Mouse (Mus musculus): Measurements from ENCODE around the gene Ppan. TPM values are rescaled to one million over a fixed set of nuclear protein-coding genes. Genes with fewer than 3 reads are reported as not detected.

The Ppan gene
- total RNA-seq, 2 experiments from 2014 or later = 22.8 to 25.7 TPM

DNA sequence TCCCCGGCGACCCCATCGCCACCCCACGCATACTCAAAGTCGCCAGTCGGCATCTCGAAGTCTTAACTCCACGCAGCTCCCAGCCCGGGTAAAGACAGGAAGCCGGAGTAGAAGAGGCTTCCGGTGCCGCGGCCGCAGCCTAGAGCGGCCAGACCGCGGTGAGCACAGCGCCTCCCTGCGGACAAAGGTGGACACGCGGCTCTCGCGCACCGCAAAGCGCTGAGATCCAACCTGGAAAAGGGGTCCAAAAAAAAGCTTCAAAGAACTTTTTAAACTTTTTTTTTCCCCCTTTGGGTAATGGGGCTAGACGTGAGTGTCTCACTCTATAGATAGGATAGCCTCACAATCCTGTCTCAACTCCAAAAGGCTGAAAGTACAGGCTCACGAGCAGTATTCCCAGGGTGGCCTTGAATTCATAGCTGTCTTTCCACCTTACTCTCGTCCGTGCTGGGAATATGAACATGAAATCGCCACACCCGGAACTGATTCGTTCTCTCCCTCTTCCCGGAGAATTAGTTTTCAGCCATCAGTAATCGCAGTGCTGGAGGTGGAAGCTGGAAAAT is 10.6 kb downstream of the Ppan start, which contains the start of gene Eif3g:
Gene Eif3g, minus strand, starts transcription at position 113 of the 563 bp plus-strand sequence.
- peak; percentile 79 to 91 for DNase-seq (ENCODE audit: low spot score in 2 of 2)
- intact Hi-C loops (cut with DNase I) = no loop called here

DNA sequence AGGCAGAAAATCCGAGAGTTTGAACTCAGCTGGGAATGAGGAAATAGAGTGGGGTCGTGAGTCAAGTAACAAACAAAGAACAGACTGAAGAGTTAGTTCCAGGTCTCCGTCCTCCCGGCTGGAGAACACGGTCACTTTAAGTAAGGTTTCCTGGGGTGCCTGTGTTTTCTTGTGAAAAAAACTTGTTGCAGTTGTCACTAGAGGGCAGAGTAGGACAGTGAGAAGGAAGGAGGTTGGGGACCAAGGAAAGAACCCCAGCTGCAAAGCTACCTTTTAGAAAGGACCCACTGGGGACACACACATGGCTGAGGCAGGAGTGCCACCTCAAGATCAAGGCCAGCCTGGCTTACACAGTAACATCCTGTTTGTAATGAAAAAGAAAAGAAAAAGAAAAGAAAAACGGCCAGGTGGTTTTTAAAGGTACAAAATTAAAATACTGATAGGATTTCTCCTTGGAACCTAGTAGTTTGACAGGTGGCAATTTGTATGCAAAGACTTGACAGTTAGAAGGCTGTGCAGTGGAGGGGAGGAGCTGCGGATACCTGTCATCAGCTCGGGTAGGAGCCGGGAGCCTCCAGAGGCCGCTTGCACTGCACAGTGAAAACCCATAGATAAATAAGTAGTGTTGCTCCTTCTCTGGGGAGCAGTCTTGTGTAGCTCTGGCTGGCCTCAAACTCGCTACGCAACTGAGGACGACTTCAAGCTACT is 13.6 kb downstream of the Ppan start:
- DNase-seq (ENCODE audit: low spot score in 2 of 2) = peak in 1 of 2 experiments; percentile 49
- intact Hi-C loops (cut with DNase I) = loop anchor here (2.0 kb wide), 2 partner anchors 97 to 235 kb away; no protein-coding TSS in a partner anchor

GRCm38 (mm10) chr9:20902174-20902491 is 14.2 kb downstream of the Ppan start:
- DNase-seq (ENCODE audit: low spot score in 2 of 2) = no peak
- intact Hi-C loops (cut with DNase I) = no loop called here

- intact Hi-C loops (cut with DNase I) = loop anchor here (5.0 kb wide), 1 partner anchor 32 kb away; no protein-coding TSS in a partner anchor
- DNase-seq (ENCODE audit: low spot score in 2 of 2) = peak in 1 of 2 experiments; percentile 73
Measured at GRCm38 (mm10) chr9:20909948-20910347, 22.0 kb downstream of the Ppan start.

DNA sequence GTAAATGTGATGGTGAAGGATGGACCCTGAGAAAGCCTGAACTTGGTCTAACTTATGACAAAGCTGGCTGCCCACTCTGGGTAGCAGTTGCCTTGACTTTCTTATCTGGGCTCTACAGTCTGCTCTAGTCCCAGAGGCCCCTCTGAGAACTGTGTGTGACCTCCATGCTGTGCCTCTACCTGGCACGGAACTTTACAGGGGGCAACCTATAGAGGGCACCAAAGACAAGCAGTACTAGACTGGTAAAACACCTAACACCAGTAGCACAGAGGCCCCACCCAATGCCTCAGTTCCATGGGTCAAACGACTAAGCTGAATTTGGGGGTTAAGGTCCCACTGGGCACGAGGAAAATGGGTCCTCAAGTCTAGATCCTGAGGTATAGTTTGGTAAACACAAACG is 28.2 kb downstream of the Ppan start:
- intact Hi-C loops (cut with DNase I) = no loop called here
- DNase-seq (ENCODE audit: low spot score in 2 of 2) = no peak

GRCm38 (mm10) chr9:20923258-20923657 is 35.3 kb downstream of the Ppan start:
- no peak for DNase-seq (ENCODE audit: low spot score in 2 of 2)
- intact Hi-C loops (cut with DNase I) = no loop called here

Small RNA genes within 50 kb of the gene (microRNA-seq; reads per million reads assigned to microRNA genes)
- 0.79 to 1.0 reads per million in 2 experiments for gene Mir7081

Other genes with a start within 250 kb of the Ppan start
- 100 to 1,000 TPM; 346 to 360 TPM for gene Ubl5, start 245.3 kb upstream of the Ppan start, total RNA-seq (2021)
- gene Fbxl12, start 243.4 kb upstream of the Ppan start, total RNA-seq (2021) = 10 to 100 TPM; 16.8 to 16.9 TPM
- 10 to 100 TPM; 46.0 to 46.7 TPM for gene Pin1, start 236.1 kb upstream of the Ppan start, total RNA-seq (2021)
- 100 to 1,000 TPM; 205 to 210 TPM for gene Olfm2, start 141.8 kb upstream of the Ppan start, total RNA-seq (2021)
- gene Col5a3, start 73.1 kb upstream of the Ppan start, total RNA-seq (2021) = 1 to 10 TPM; 1.8 to 1.9 TPM
- not detected for gene Rdh8, start 69.7 kb upstream of the Ppan start, total RNA-seq (2021)
- 10 to 100 TPM; 54.4 to 57.9 TPM for gene A230050P20Rik, start 19.5 kb upstream of the Ppan start, total RNA-seq (2021)
- gene Angptl6, start 8.4 kb upstream of the Ppan start, total RNA-seq (2021) = 10 to 100 TPM; 10.3 to 11.1 TPM
- 100 to 1,000 TPM; 119 to 124 TPM for gene Eif3g, start 10.4 kb downstream of the Ppan start, total RNA-seq (2021)
- 10 to 100 TPM; 39.9 to 43.6 TPM for gene Dnmt1, start 71.7 kb downstream of the Ppan start, total RNA-seq (2021)
- gene S1pr2, start 88.6 kb downstream of the Ppan start, total RNA-seq (2021) = 1 to 10 TPM; 1.6 to 1.8 TPM
- gene Mrpl4, start 114.6 kb downstream of the Ppan start, total RNA-seq (2021) = 10 to 100 TPM; 58.7 to 62.9 TPM
- gene Icam1, start 127.8 kb downstream of the Ppan start, total RNA-seq (2021) = 1 to 10 TPM; 3.0 to 3.6 TPM
- gene Icam4, start 141.2 kb downstream of the Ppan start, total RNA-seq (2021) = under 1 TPM in 1 of 2 experiments, not detected in 1; 0.86 TPM
- gene Icam5, start 143.9 kb downstream of the Ppan start, total RNA-seq (2021) = 100 to 1,000 TPM; 294 to 307 TPM
- gene Zglp1, start 178.9 kb downstream of the Ppan start, total RNA-seq (2021) = 1 to 10 TPM in 1 of 2 experiments, not detected in 1; 1.8 TPM
- under 1 TPM; 0.72 to 0.90 TPM for gene Gm49373, start 184.9 kb downstream of the Ppan start, total RNA-seq (2021)
- 10 to 100 TPM; 54.8 to 55.0 TPM for gene Fdx1l, start 185.4 kb downstream of the Ppan start, total RNA-seq (2021)
- 1 to 10 TPM; 1.8 to 2.6 TPM for gene Gm38431, start 203.8 kb downstream of the Ppan start, total RNA-seq (2021)
- gene Raver1, start 203.8 kb downstream of the Ppan start, total RNA-seq (2021) = 10 to 100 TPM; 30.0 to 30.9 TPM
- gene Tyk2, start 243.1 kb downstream of the Ppan start, total RNA-seq (2021) = 10 to 100 TPM; 11.7 to 12.0 TPM